Mouse (Mus musculus): ENCODE results near the gene Vmn2r73.
A peak's percentile ranks its signal among the peaks of the same experiment; 100 is the strongest.

The Vmn2r73 gene

GRCm38 (mm10) chr7:85876166-85876565 lies at the start of gene Vmn2r73:
Gene Vmn2r73, minus strand, starts transcription at chr7:85876266.
- DNase-seq (ENCODE audit: low spot score in 2 of 2) = no peak

- no peak for DNase-seq (ENCODE audit: low spot score in 2 of 2)
Observed at GRCm38 (mm10) chr7:85840090-85840948, 35.7 kb downstream of the Vmn2r73 start.

- DNase-seq (ENCODE audit: low spot score in 2 of 2) = peak in 1 of 2 experiments; percentile 13
Observed at GRCm38 (mm10) chr7:85818092-85818491, 58.0 kb downstream of the Vmn2r73 start.

All from left cerebral cortex, adult 9 months (tissue).